Mouse (Mus musculus) Patski (cell line): Measurements from ENCODE around the gene Lipc. TPM values are rescaled to one million over a fixed set of nuclear protein-coding genes. Genes with fewer than 3 reads are reported as not detected.
A peak's percentile ranks its signal among the peaks of the same experiment; 100 is the strongest.

Experiments
- ATAC-seq: fragments of 100-300 bp; one replicate; pipeline ENCODE4 v1.8.0; 2021
- CTCF ChIA-PET: fragments of 350-600 bp; sonication (Branson Sonifier 250); formaldehyde crosslinking; loops from one replicate; lab custom pipeline; 2022; ENCODE audit warnings: inconsistent platforms; lab: Charles Lee
- POLR2A ChIA-PET: fragments of 350-600 bp; sonication (Branson Sonifier 250); formaldehyde crosslinking; loops from one replicate; lab custom pipeline; 2022; ENCODE audit warnings: antibody characterized with exemption, inconsistent platforms; lab: Charles Lee
- DNase-seq: peaks from one replicate; pipeline ENCODE4 v3.0.0-alpha.2; 2011; ENCODE audit warnings: low read depth, low spot score
- H3K27me3 ChIP-seq: fragments of 371-371 bp; one replicate; pipeline ENCODE4 v1.5.1; 2021
- CTCF ChIP-seq: fragments of 100-300 bp; IDR thresholded peaks from one replicate; pipeline ENCODE4 v1.5.1; 2021
- in situ Hi-C: fragments of 300-500 bp; cut with MboI; formaldehyde crosslinking; loops from 3 replicates; pipeline ENCODE4 v1.11.1; 2018; ENCODE audit warnings: low pct_unique_long_range_greater_than_20kb, mixed read lengths
- polyA plus RNA-seq: library from polyadenylated mRNA; unstranded; gene quantifications from one replicate; pipeline ENCODE4 v1.2.3, GENCODE M21; 2021

Gene Lipc
- polyA plus RNA-seq, 1 experiment from 2014 or later = 0.17 TPM

DNA sequence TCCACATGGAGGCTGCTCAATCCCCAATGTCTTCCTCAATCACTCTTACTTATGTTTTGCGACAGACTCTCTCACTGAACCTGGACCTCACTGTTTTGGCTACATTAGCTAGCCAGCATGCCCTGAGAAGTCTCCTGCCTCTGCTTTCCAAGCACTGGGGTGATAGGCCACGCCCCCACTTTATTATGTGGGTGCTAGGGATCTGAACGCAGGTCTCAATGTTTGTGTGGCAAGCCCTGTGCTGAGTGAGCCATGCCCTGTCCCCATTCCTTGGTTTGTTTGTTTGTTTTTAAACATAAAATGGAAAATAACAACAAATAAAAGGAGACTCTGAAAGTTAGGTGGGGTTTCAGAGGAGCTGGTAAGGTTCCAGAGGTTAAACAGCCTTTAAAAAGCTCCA lies 7.4 kb upstream of the Lipc start:
- in situ Hi-C loops = no loop called here
- POLR2A ChIA-PET = no interaction called here
- ATAC-seq (no peak), DNase-seq (no peak)
- CTCF ChIA-PET = no interaction called here
- no peak for TF ChIP-seq CTCF
- no peaks in the 10 kb centered on the region for H3K27me3 ChIP-seq

DNA sequence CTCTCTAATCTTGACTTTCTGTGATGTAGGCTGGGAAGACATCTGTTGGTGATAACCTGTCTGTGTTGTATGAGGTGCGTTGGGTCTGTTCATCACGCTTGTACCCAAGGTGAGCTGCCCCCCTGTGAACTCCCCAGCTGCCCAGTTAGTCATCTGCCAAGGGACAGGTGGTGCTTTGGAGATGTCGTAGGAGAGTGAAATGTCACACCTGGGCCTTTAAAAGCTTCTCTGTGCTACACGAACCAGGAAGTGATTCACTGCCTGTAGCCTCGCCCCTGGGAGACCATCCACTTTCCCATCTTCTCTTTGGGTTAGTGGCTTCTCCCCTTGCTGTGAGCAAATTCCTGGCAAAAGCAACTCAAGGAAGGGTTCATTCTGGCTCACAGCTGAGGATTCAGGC lies 6.4 kb upstream of the Lipc start:
- CTCF ChIA-PET = no interaction called here

DNA sequence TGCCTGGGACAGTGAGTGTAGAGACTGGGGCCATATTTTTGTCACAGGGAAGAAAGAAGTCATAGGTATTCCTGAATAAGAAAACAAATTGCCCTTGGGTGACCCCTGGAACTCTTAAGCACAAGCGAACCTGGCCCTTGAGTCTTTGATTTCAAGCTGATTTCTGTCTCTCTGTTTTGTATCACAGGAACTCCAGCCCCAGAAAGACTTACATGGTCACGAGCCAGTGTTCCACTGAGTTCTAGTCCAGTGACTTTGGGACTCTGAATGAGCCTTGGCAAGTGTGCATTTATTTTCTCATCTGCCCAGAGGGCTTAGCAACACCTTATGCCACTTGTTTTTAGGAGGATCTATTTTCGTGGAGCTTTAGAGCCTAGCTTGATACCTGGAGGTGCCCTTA lies 5.7 kb upstream of the Lipc start:
- CTCF ChIA-PET = no interaction called here
- DNase-seq (no peak), ATAC-seq (no peak)
- in situ Hi-C loops = no loop called here
- no peak for TF ChIP-seq CTCF
- POLR2A ChIA-PET = no interaction called here
- no peaks in the 10 kb centered on the region for H3K27me3 ChIP-seq

More for the DNA sequence above, 6.4 kb upstream of the Lipc start:
- no peak for ATAC-seq
- no peaks in the 10 kb centered on the region for H3K27me3 ChIP-seq
- no peak for DNase-seq
- TF ChIP-seq CTCF = no peak
- in situ Hi-C loops = no loop called here
- POLR2A ChIA-PET = no interaction called here

DNA sequence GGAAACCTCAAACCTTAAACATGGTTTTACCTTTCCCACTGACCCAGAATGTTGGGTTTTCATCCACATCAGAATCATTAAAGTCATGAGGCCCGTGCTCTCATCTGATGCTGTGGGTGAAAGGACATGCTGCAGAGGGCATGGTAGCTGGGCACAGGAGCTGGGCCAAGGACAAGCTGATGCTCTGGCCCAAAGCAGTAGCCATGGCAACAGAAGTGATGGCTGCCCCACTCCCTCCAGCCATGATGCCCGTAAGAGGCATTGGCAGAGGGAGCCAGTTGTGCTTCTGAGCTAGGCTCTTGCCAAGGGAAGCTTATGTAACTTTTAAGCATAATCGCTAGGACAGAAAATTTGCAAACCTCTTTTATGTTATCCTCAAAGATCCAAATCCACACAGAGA lies 2.2 kb upstream of the Lipc start:
- ChIA-PET POLR2A (interaction anchor here (1.0 kb wide), 1 partner anchor 21 kb away, joined by 3 read pairs; no protein-coding TSS in a partner anchor), CTCF (no interaction called here)
- ATAC-seq (no peak), DNase-seq (no peak)
- in situ Hi-C loops = no loop called here
- no peaks in the 10 kb centered on the region for H3K27me3 ChIP-seq
- TF ChIP-seq CTCF = no peak

DNA sequence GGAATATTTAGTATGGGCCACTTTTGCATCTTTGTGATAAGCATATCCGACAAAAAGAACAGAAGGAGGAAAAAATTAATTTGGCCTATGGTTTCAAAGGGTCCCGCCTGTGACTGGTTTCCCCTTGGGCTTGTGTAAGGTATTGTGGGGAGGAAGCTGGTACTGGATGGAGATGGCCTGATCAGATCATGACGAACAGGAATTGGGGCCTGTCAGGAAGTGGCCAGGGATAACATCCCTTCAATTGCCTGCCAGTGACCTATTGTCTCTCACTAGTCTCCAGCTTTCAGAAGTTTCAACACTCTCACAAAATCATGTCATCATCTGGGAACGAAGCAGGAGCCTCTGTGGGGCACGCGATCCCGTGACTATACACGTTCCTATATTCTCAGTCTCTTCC lies 2.7 kb downstream of the Lipc start:
- CTCF ChIA-PET = no interaction called here
- in situ Hi-C loops = no loop called here
- POLR2A ChIA-PET = no interaction called here
- TF ChIP-seq CTCF = no peak
- DNase-seq (no peak), ATAC-seq (no peak)
- H3K27me3 ChIP-seq = no peaks in the 10 kb centered on the region

DNA sequence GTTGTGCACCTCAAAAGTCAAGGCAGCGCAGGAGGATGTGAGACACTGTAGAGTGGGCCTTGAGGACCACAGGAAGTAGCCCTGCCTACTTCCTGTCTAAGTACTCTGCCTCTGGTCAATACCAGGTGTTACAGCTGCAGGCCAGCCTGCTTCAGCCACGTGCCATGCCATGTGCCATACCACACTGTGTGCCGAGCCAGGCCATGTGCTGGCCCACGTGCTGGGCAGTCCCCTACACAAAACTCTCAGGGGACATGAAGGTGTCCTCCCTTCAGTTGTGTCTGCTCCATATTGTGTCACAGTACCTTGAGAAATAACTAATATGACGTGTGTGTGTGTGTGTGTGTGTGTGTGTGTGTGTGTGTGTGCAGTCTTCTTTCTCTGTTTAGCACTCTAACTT lies 4.7 kb downstream of the Lipc start:
- no peaks in the 10 kb centered on the region for H3K27me3 ChIP-seq
- in situ Hi-C loops = no loop called here
- ATAC-seq (no peak), DNase-seq (no peak)
- ChIA-PET POLR2A (no interaction called here), CTCF (interaction anchor here (1.3 kb wide), 1 partner anchor 19 kb away, joined by 3 read pairs; no protein-coding TSS in a partner anchor)
- TF ChIP-seq CTCF = no peak

DNA sequence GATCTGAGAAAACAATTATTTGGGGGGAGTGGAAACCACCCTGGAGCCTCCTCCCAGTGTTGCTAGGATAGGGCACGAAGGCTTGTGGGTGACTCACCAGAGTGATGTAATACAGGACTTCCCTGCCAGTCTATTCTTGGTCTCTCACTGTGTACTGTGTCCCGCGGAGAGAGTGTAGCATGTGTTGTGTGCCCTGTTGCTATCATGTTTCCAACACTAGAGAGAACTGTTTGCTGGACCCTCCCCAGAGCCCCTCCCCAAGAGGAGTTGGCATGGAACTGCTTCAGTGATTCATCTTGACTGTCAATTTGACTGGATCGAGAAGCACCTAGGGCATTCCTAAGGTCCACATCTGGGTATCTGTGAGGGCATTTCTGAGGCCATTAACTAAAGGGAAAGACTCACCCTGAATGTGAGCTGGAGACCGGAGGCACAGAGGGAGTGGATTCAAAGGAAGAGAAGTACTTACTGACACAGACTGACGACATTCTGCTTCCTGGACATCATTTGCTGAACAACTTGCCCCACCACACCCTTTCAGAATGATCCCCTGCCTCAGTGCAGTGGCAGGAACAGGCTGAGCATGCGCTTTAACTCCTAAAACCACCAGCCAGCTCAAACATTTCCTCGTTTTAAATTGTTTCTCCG lies 9.2 kb downstream of the Lipc start:
- ATAC-seq (peak; percentile 87), DNase-seq (peak; percentile 66)
- CTCF ChIA-PET = no interaction called here
- no peaks in the 10 kb centered on the region for H3K27me3 ChIP-seq
- TF ChIP-seq CTCF = no peak
- POLR2A ChIA-PET = no interaction called here
- in situ Hi-C loops = no loop called here

DNA sequence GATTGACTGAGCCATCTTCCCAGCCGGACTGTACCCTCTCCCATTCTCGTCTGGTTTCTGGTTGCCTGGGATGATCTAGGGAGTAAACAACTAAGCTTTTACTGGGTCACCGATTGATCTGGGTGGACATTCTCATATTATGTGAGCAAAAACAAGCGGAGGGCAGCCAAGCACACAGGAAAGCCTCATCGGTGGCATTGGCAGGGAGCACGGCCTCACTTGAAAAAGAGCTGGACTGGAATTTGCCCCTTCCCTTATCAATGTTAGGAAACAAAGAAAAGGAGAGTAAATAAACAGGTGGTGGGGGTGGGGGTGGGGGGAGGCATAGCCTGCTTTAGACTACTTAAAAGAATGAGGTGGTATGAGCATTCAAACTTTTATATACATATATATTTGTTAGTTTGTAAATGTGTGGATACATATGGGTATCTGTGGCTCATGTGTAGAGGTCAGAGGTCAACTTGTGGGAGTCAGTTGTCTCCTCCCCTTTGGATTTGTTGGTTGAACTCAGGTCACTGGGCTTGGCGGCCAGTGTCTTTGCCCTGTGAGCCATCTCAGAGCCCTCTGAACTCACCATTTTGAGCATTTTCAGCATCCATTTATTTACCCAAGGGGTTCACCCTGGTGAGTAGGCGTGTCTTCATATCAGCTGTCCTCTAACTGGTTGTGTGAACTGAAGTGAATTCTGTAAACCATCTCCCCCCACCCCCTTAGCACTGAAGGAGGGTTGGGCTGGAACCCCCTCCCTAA lies 12.1 kb downstream of the Lipc start:
- no peak for TF ChIP-seq CTCF
- DNase-seq (no peak), ATAC-seq (no peak)
- ChIA-PET POLR2A (no interaction called here), CTCF (no interaction called here)
- no peaks in the 10 kb centered on the region for H3K27me3 ChIP-seq
- in situ Hi-C loops = loop anchor here (10.0 kb wide), 1 partner anchor 265 kb away; the partner anchor contains the start of gene Adam10

DNA sequence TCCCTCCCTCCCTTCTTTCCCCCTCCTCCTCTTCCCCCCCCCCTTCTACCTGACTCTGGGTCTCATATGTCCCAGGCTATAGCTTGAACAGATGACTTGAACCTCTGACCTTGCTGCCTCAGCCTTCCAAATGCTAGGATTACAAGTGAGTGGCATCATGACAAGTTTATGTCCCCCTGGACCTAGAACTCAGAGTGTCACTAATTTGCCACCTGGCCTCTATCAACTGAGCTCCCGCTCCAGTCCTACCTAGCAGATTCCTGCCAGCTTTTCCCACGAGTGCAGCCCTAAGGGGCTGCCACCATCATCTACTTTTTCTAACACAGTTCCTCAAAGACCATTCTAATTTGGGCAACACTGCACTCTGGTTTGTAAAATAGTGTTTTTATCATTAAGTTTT lies 13.2 kb downstream of the Lipc start:
- ChIA-PET CTCF (no interaction called here), POLR2A (no interaction called here)
- in situ Hi-C loops = loop anchor here (10.0 kb wide), 1 partner anchor 264 kb away; the partner anchor contains the start of gene Adam10
- no peak for TF ChIP-seq CTCF
- DNase-seq = no peak
- ATAC-seq = no peak
- H3K27me3 ChIP-seq = no peaks in the 10 kb centered on the region

DNA sequence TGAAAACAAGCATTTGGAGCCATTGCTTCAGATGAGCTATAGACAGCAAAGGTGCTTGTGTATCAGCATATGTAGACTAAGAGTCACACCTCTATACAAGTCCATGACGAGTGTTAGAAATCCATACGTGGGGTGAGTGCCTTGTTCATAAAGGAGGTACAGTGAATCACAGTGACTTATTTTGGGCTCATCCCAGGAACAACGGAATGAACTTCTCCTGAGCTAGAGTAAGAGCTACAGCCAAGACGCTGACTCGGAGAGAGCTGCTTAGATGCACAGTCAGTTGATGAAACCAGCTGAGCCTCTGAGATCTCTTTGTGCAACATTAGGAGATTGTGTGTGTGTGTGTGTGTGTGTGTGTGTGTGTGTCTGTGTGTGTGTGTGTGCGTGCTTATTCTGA lies 13.9 kb downstream of the Lipc start:
- TF ChIP-seq CTCF = no peak
- POLR2A ChIA-PET = no interaction called here
- ATAC-seq (no peak), DNase-seq (no peak)
- no peaks in the 10 kb centered on the region for H3K27me3 ChIP-seq
- in situ Hi-C loops = loop anchor here (10.0 kb wide), 1 partner anchor 263 kb away; the partner anchor contains the start of gene Adam10
- CTCF ChIA-PET = no interaction called here
